Mouse (Mus musculus) urinary bladder, postnatal 10 days (tissue): ENCODE measurements around the gene Cpa4.

Experiments
- DNase-seq: peaks from one replicate; pipeline ENCODE4 v3.0.0; 2022; ENCODE audit warnings: low spot score

Gene Cpa4

DNA sequence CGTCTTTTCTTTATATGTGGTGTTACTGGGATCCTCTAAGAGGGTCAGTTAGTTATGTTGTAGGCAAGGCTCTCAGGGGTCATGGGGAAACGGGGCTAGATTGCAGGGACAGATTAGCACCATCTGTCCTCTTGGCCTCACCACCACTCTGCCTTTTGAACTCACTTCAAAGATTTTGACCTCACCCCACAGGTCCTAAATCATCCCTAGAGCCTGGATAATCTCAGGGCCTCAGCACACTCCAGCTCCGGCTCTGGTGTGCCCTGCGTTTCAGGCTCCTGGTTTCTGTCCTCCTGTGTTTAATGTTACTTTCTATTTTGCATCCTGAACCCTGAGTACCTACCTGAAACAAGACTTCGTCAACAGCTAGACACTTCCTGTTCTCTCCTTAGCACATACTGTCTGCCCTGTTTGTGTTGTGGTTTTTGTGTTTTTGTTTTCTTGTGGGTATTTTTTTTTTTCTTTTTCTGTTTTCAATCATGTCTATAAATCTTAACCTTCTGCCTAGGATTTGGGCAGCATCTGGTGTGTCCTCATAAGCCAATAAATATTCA, 23.8 kb downstream of the Cpa4 start:
- DNase-seq = no peak

DNA sequence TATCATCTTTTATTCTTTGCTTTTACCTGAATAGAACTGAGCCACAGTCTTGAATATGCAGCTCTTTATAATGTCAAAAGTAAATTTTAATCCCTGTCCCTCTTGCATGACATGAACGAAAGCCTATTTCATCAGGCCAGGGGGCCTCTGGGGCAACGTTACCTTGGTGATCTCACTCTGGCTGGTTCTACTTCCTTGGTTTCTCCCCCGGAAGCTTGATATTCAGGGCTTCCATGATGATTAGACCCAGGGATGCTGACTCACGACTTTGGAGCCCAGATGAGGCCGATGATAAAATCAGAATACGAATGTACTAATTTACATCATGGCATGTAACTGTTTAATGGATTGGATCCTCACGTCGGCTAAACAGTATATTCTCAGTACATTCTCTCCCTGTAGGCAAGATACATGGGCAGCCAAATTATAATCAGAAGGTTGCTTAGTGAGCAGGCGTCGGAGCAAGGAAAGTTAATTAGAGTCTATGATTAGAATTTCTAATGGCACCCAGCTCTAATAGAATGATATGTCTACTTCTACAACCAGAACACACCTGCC, 24.3 kb downstream of the Cpa4 start:
- no peak for DNase-seq

DNA sequence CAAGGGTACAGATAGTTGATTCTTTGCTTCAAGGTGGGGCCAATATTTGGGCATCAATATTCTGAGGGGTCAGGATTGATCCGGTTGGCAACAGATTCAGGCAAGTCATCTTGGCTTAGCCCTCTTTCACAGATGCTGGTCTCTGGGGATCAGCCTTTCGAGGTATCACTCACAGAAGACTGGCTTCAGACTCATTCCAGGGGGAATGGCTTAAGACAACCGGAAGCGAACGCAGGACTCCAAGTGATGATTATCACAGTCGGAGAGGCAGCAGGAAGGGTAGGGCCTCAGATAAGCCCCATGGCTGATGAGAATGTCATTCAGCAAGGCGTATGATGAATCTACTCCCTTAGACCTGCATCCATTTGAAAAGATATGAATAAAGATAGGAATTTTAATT, 26.2 kb downstream of the Cpa4 start:
- no peak for DNase-seq

DNA sequence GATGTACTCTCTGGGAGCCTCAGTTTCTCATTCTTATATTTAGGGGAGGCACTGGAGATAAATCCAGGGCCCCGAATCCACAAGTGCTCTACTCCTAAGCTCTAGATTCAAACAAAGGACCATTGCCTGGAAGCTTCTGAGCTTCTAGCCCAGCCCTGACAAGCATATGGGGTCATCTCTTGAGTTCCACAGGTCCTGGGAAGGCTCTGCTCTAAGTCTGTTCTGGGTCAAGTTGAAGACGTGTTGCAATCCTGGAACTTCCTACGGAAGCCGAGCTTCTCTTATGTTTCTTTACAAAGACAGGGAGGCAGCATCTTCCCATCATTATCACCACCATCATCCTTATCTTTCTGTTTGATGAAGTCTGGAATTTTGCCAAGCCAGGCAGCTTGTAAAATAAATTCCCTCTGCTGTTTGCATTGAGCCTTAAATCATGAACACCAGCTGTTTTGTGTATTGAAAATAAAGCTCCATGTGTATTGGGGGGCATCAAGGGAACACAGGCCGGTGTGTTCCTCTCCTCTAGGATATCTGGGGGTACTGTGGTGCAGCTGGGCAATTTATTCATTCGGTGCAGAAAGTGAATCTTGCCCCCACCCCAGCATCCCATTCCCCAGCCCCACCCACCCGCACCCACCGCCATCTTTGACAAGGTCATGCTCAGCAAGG, 28.2 kb downstream of the Cpa4 start:
- DNase-seq = no peak

DNA sequence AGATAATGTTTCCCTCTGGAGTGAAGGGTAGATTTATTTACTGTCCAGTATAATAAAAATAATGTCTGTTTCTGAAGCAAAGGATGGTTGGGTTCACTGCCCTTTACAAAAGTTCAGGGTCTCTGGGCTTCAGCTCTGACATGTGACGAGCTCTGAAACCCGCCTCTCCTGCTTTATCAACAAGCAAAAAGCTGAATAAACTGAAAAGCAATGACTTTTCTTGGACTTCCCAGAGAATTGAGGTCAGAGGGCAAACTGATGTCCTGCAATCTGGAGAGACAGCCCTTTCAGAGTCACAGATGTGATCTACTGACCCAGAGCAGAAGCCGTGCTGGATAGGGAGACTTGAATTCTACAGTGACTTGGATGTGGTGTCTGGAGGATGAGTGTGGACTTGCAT, 31.9 kb downstream of the Cpa4 start:
- DNase-seq = no peak

DNA sequence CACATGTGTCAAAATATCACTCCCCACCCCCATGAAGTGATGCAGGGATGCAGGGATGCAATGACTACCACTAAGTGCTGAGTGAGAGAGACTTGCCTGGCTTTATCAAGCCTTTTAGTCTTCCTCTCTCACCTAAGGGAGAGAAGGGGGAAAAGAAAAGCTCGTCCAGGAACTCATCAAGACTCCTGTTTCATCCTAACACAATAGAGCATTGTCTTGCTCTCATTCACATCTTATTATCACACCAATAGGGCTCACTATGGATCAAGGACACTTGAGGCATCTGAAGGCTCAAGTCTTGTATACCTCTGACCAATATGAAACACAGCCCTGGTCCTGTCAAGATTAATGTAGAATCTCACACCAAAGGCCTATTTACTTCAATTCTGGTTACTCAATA, 32.8 kb downstream of the Cpa4 start:
- no peak for DNase-seq

DNA sequence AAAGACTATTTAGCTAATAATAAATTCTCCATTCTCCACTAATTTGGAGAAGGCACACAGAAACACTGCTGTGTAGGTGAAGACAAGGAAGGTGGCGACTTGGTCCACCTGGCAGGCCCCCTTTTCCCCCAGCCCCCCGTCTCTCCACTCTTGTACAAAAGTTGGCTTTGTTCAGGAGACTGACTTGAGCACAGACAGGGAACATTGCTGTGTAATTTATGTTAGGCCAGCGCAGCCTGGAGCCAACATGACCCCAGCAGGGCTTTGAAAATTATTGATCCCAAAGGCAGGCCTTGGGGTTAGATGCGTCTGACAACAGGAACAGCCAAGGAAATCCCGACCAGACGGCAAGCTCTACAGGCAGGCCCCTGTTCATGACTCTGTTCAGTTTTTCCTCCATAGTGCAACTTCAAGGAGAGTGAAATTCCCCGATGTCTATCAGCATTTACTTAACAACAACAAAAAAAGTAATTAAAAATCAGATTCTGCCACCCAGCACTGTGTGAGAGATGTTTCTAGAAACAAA, 36.2 kb downstream of the Cpa4 start:
- no peak for DNase-seq

DNA sequence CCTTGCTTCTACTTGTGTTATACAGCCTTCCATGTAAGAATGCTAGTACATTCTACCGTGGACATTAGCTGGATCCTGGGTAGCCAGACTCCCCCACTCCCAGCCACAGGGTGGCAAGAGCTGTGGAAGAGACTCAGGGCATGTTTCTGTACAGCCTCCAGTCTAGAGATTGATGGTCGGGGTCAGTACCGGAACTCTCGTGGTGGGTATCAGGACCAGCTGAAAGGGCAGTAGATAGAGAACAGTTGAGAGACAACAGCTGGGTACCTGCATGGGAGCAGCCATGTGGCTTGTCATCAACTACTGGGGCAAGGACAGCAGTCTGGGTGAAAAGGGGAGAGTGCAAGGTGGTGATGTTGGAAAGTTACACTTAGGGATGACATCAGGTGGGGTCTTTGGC, 36.9 kb downstream of the Cpa4 start:
- DNase-seq = no peak

DNA sequence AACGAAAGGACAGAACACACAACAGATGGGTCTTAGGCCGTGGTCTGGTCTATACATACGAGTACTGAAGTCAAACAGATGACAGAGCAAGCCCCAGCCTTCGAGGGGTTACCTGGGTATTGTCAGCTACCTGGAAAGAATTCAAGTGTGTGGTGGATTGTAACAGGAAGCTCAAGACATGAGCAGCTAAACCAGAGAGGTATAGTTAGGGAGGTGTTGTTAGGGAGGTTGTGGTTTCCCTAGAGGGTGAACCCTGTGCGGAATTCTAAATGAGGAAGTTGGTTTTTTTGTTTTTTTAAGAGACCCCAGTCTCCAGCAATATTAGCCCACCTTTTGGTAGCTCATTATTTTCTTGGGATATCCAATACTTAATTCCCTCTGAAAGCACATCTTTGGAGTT, 37.5 kb downstream of the Cpa4 start:
- DNase-seq = no peak

DNA sequence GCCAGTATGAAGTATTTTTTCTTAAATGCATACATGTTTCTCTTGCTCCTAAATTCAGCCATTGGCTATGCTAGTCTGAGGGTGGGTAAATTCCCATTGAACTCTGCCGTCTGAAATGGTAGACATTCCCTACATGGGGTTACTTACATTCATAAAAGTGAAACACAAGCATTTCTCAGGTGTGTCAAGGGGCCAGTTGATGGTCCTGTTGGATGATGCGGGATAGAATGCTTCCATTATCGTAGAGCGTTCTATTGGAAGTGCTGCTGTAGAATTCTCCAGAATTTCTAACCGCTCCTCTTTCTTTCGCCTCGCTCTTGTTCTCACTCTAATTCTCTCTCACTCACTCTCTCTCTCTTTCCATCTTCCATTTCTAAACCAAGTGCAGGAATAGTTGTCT, 42.5 kb downstream of the Cpa4 start, which contains the start of gene Cpa5:
Gene Cpa5 (plus strand): TSS at position 301 of the 400 bp plus-strand sequence.
- DNase-seq = no peak

DNA sequence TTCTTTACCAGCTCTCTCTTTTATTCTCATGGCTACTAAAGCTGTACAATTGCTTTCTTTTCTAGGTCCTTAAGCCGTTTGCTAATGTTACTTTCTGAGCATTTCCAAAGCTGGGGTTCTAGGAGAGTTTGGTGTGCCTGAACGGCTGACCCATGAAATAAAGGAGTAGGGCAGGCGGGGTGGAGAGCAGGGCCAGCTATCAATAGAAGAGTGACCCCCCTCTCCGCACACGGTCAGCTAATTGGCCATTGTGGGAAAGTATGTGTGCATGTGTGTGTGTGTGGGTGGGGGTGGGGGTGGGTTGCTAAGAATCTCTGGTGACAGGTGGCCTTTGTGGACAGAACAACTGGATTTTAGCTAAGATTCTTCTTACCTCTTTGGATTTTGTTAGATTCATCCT, 43.0 kb downstream of the Cpa4 start:
- no peak for DNase-seq

DNA sequence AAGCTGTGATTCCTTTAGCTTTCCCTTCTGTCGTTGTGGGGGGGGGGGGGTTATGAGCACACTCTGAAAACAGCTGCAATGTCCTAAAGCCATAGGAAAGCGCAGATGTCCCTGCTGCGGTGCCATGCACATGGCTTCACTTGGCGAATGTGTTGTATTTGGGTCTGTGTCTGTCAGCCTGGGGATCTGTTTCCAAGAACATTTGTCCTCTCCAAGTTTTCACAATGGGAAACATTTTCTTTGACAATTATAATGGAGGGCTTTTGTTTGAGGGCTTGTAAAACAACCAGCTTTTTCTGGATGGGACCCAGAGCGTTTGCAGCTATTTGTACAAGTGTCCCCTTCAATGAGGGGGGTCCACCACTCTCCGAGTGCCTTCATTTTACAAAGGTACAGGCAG, 46.1 kb downstream of the Cpa4 start:
- DNase-seq = no peak

DNA sequence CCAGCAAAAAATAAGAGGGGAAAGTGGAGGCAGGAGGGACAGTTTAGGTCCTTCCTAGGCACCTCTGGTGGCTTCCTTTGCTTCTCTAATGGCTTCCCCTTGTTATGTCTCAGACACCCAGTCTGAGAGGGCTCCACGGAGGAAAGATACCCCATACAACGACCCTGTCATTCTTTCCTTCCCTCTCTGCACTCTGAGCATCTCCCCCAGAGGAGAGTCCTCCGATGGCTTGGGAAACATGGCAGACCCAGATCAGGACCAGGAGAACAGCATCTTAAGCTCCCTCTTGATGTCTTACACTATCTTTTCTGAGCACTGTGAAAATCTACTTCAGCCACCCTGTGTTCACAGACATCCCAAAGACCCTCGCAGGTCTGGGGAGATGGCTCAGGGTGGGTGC, 47.6 kb downstream of the Cpa4 start:
- no peak for DNase-seq

DNA sequence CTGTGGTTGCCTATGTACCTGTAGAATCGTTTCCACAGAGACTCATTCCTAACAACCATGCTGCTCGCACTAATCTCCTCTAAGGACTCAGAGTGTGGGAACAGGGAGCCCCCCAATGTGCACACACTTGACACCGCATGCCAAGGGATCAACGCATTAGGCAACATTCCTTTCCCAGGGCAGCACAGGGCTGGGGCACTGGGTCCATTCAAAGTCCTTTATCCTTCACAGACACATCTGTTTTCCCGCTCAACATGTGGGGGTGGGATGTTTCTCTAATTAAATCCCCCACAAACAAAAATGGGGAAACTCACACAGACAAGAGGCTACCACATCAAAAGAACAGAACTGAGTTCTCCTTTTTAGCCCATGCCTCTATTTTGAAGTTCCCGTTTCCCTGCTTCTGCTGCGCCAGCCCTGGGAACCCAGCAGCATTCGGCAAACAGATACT, 48.3 kb downstream of the Cpa4 start:
- DNase-seq = no peak

DNA sequence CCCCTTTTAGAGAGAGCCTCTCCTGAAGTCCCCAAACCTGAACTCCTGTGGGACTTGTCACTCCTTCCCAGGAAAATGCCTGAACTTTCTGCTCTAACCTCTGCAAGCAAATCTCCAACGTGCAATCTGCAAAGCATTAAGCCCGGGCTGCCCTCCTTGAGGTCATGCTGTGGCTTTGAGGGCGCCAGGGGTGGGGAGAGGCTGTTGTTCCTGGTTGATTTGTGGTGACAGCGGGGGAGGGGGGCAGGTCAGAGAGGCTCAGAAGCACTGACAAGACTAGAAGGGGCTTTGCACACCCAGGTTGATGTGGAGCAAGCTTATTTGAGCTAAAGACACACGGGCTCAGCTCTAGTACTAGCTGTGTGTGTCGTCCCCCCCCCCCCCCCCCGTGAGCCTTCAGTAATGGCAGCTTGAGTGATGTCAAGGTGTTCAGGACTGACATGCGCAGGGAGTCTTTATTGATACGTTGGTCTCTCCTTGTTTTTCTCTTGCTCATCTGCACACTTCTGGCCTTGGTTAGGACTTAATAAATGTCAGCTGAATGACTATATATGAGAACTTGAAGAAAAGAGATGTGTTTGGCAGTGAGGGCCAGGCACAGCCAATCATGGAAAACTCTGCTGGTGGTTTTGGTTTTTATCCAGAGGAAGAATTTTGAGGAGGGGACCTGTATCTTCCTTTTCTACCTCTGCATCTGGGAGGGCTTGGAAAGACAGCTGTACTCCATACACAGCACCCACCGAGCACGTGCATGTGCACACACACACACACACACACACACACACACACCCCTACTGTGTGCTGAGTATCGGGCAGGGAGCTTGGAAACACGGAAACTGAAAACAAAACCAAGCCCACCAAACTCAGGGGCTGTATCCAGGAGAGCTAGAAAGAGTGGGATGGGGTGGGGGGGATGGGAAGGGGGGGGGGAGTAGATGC, 49.1 kb downstream of the Cpa4 start:
- DNase-seq = no peak

DNA sequence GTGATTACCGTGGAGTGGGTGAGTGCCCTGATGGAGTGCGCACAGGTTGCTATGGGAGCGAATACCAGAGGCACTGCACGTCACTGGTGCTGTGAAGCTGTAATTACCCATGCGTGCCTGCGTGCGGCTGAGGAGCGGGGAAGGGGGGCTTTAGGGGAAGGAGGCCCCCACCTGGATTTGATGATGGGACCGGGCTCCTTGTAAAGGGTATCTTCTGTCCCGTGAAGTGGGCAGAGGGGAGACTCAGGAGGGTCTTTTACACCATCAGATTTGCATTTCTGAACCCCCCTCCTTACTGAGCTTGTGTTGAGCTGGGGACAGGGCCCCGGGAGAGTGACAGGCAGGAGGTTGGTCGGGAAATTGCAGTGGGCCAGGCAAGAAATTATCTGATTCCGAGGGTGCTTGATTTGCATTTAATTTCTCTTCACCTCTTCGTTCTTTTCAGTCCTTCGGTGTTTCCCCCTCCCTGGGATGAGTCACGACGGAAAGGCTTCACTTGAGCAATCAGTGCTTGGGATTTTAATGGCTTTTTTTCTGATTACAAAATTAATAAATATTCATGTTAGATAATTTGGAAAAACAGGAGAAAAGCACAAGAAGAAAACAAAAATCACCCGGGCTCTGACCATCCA, 49.9 kb downstream of the Cpa4 start:
- no peak for DNase-seq

DNA sequence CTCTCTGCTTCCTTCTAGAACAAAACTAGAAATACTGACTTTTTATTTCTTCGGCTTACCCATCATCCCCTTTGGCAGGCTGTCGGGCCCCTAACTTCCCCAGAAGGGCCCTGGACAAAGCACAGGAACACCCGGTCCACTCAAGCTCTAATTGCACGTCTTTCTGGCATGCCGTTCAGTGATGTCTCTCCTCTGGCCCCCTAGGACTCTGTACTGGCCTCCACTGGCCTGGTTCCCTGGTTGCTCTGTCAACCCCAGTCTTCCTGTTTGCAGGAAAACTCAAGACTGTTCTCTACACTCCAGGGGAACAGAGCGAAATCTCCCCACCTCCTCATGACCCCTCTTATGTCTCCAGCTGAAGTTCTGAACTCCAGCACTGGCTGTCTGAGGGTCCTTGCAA, 50.6 kb downstream of the Cpa4 start:
- DNase-seq = no peak

DNA sequence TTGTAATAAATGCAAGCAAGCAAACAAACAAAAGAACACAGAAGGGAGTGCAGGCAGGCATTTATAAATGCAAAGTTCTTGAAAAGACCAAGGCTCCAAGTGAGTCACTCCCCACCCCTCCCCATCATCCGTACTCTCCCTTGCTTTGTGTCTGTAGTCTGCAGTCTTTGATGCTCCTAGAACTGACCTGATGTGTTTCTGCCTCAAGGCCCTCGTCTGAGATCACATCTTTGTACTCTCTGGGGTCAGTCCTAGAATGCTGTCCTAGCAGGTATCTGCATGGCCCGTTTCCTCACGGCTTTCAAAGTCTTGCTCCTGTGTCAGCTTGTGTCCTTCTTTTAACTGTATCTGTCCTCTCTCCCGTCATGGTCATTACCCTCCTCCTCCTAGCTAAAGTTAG, 51.4 kb downstream of the Cpa4 start:
- no peak for DNase-seq

DNA sequence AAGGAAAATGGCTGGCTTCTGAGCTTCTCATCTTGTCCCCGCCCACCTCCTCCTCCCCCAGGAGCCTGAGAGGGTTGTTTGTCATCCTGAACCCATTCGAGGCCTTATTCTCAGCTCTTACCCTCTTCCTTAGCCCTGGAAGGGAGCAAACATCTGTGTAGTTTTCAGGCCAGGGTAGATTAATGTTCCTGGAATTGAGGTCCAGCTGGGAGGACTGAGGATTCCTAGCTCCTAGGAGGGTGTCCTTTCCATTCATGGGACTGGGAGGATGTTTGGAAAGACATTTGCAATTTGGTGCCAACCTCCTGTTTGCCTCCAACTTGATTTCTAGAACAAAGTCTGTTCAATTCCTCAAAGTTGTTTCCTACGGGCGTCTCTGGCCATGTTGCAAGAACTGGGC, 52.4 kb downstream of the Cpa4 start:
- no peak for DNase-seq

DNA sequence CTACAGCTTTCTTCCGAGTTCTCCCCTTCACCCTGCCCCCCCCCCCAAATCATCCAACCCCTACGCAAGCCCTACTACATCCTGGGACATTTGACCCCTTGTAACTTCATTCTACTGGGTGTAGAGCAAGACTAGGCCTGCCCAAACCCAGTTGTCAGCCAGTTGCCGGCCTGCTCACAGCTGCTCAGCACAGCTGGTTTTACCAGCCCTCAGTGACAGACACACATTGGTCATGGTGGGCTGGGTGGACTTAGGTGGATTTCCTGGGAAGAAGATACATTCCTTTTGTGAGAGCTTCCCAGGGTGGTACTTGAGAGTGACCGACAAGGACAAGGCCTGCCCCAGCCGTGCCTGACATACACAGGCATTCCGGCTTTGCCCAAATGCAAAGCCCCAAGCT, 52.8 kb downstream of the Cpa4 start:
- no peak for DNase-seq

DNA sequence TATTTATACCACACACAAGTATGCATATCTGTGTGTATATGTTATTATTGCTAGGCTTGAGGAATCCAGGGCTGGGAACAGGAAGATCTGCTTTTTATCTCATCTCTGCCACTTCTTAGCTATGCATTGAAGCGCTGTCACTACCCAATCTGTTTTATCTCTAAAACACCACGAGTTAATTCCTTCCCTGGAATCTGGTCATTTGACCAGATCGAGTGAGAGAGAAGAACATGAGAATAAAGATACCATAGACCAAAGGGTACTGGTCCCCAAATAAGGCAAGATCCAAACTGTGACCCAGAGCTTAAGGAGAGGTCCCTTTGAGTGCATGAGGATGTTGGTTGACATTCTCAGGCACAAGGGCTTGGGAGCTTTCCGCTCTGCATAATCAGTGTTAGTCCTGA, 53.8 kb downstream of the Cpa4 start:
- no peak for DNase-seq

DNA sequence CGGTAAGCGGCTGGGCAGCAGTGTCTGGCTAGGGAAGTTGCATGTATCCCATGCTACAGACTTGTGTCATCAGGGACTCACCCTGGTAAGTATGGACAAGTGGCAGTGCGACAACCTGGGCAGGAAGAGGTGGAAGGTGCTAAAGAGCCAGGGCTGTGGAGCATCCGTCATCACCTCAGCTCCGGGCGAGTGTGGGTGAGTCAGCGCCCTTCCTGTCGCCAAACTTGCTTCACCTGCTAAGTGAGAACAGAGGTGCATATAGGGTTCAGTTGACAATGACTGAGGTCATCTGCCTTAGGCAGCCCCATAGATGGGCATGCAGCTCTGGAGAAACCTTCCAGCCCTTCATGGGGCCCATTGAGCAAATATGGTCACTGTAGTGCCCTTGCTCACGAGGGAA, 56.6 kb downstream of the Cpa4 start:
- no peak for DNase-seq
